Mouse (Mus musculus): ENCODE measurements at regions not wholly inside any gene's neighbourhood (a gene's known extent, or its start where the extent isn't known, plus 50 kb on each side); places are given as distances from the start of the nearest gene placed in this dataset.

GRCm38 (mm10) chr13:5757963-5758362 lies 103.3 kb upstream of the Klf6 start:
- no peak overlapping the region for H3K4me2 ChIP-seq
- 50% methylated on average over 1 of the region's 1 CpGs for WGBS
- no peaks in the 10 kb centered on the region for H3K27me3 ChIP-seq
- no peak overlapping the region for H3K27ac ChIP-seq
- ATAC-seq (ENCODE audit: insufficient number of reproducible peaks, insufficient read depth, low FRiP score, low TSS enrichment, low read depth), result no peak
- no peak overlapping the region for H3K9ac ChIP-seq (replicated peaks)
- no peak overlapping the region for H3K4me3 ChIP-seq (replicated peaks)
- H3K4me1 ChIP-seq (replicated peaks), result no peaks in the 10 kb centered on the region
- no peaks in the 10 kb centered on the region for H3K36me3 ChIP-seq
- H3K9me3 ChIP-seq, result no peaks in the 10 kb centered on the region

- no peaks in the 10 kb centered on the region for H3K36me3 ChIP-seq
Observed at GRCm38 (mm10) chr13:5760030-5760429, 101.3 kb upstream of the Klf6 start.

GRCm38 (mm10) chr13:5766394-5766793 lies 94.9 kb upstream of the Klf6 start:
- Histone ChIP-seq H3K4me1 (replicated peaks) (no peaks in the 10 kb centered on the region), H3K9ac (replicated peaks) (no peak overlapping the region)
- 74% methylated on average over 6 of the region's 6 CpGs for WGBS

More at GRCm38 (mm10) chr13:5760030-5760429, 101.3 kb upstream of the Klf6 start:
- H3K9ac ChIP-seq (replicated peaks), result no peak overlapping the region
- H3K4me1 ChIP-seq (replicated peaks), result no peaks in the 10 kb centered on the region
- H3K9me3 ChIP-seq, result no peaks in the 10 kb centered on the region
- no peak overlapping the region for H3K4me3 ChIP-seq (replicated peaks)
- H3K27ac ChIP-seq, result no peak overlapping the region
- H3K27me3 ChIP-seq, result no peaks in the 10 kb centered on the region
- ATAC-seq (ENCODE audit: insufficient number of reproducible peaks, insufficient read depth, low FRiP score, low TSS enrichment, low read depth), result no peak
- H3K4me2 ChIP-seq, result no peak overlapping the region

GRCm38 (mm10) chr13:5767202-5767601 lies 94.1 kb upstream of the Klf6 start:
- Histone ChIP-seq H3K4me2 (no peak overlapping the region), H3K36me3 (no peaks in the 10 kb centered on the region), H3K4me1 (replicated peaks) (no peaks in the 10 kb centered on the region), H3K4me3 (replicated peaks) (no peak overlapping the region), H3K9ac (replicated peaks) (no peak overlapping the region), H3K27me3 (no peaks in the 10 kb centered on the region), H3K27ac (no peak overlapping the region), H3K9me3 (no peaks in the 10 kb centered on the region)
- no peak for ATAC-seq (ENCODE audit: insufficient number of reproducible peaks, insufficient read depth, low FRiP score, low TSS enrichment, low read depth)
- WGBS, result 89% methylated on average over 1 of the region's 1 CpGs

More at GRCm38 (mm10) chr13:5766394-5766793, 94.9 kb upstream of the Klf6 start:
- Histone ChIP-seq H3K36me3 (no peaks in the 10 kb centered on the region), H3K9me3 (no peaks in the 10 kb centered on the region), H3K4me3 (replicated peaks) (no peak overlapping the region), H3K27me3 (no peaks in the 10 kb centered on the region), H3K4me2 (no peak overlapping the region), H3K27ac (no peak overlapping the region)
- ATAC-seq (ENCODE audit: insufficient number of reproducible peaks, insufficient read depth, low FRiP score, low TSS enrichment, low read depth), result no peak

- no peak overlapping the region for H3K4me2 ChIP-seq
- H3K4me1 ChIP-seq (replicated peaks), result no peaks in the 10 kb centered on the region
- H3K4me3 ChIP-seq (replicated peaks), result no peak overlapping the region
- H3K27me3 ChIP-seq, result no peaks in the 10 kb centered on the region
- H3K9me3 ChIP-seq, result no peaks in the 10 kb centered on the region
- no peak for ATAC-seq (ENCODE audit: insufficient number of reproducible peaks, insufficient read depth, low FRiP score, low TSS enrichment, low read depth)
- H3K36me3 ChIP-seq, result no peaks in the 10 kb centered on the region
- H3K9ac ChIP-seq (replicated peaks), result no peak overlapping the region
- no peak overlapping the region for H3K27ac ChIP-seq
- 94% methylated on average over 2 of the region's 2 CpGs for WGBS
Observed at GRCm38 (mm10) chr13:5768699-5769098, 92.6 kb upstream of the Klf6 start.

- H3K4me1 ChIP-seq (replicated peaks), result no peaks in the 10 kb centered on the region
- H3K27me3 ChIP-seq, result no peaks in the 10 kb centered on the region
- no peaks in the 10 kb centered on the region for H3K36me3 ChIP-seq
- WGBS, result 79% methylated on average over 7 of the region's 7 CpGs
- no peak overlapping the region for H3K27ac ChIP-seq
- no peaks in the 10 kb centered on the region for H3K9me3 ChIP-seq
- ATAC-seq (ENCODE audit: insufficient number of reproducible peaks, insufficient read depth, low FRiP score, low TSS enrichment, low read depth), result no peak
- H3K4me3 ChIP-seq (replicated peaks), result no peak overlapping the region
- H3K9ac ChIP-seq (replicated peaks), result no peak overlapping the region
- no peak overlapping the region for H3K4me2 ChIP-seq
Observed at GRCm38 (mm10) chr13:5769283-5770260, 91.7 kb upstream of the Klf6 start.

GRCm38 (mm10) chr13:5773811-5774210 lies 87.5 kb upstream of the Klf6 start:
- Histone ChIP-seq H3K4me2 (no peak overlapping the region), H3K27me3 (no peaks in the 10 kb centered on the region), H3K4me3 (replicated peaks) (no peak overlapping the region), H3K27ac (no peak overlapping the region), H3K36me3 (no peaks in the 10 kb centered on the region), H3K9ac (replicated peaks) (no peak overlapping the region), H3K4me1 (replicated peaks) (no peaks in the 10 kb centered on the region), H3K9me3 (no peaks in the 10 kb centered on the region)
- 86% methylated on average over 3 of the region's 3 CpGs for WGBS
- no peak for ATAC-seq (ENCODE audit: insufficient number of reproducible peaks, insufficient read depth, low FRiP score, low TSS enrichment, low read depth)

GRCm38 (mm10) chr13:5778443-5779171 lies 82.7 kb upstream of the Klf6 start:
- Histone ChIP-seq H3K9me3 (no peaks in the 10 kb centered on the region), H3K9ac (replicated peaks) (no peak overlapping the region), H3K27me3 (no peaks in the 10 kb centered on the region; the same call in 1 of the 2 replicates), H3K4me1 (replicated peaks) (no peaks in the 10 kb centered on the region), H3K27ac (no peak overlapping the region), H3K4me3 (replicated peaks) (no peak overlapping the region), H3K4me2 (no peak overlapping the region), H3K36me3 (no peaks in the 10 kb centered on the region)
- ATAC-seq (ENCODE audit: insufficient number of reproducible peaks, insufficient read depth, low FRiP score, low TSS enrichment, low read depth), result no peak
- WGBS, result 83% methylated on average over 5 of the region's 5 CpGs

GRCm38 (mm10) chr13:5779410-5779809 lies 81.9 kb upstream of the Klf6 start:
- no peak overlapping the region for H3K27ac ChIP-seq
- H3K4me2 ChIP-seq, result no peak overlapping the region
- 62% methylated on average over 4 of the region's 4 CpGs for WGBS
- H3K4me1 ChIP-seq (replicated peaks), result no peaks in the 10 kb centered on the region
- no peaks in the 10 kb centered on the region for H3K36me3 ChIP-seq
- no peaks in the 10 kb centered on the region; the same call in 1 of the 2 replicates for H3K27me3 ChIP-seq
- no peak overlapping the region for H3K9ac ChIP-seq (replicated peaks)
- no peak for ATAC-seq (ENCODE audit: insufficient number of reproducible peaks, insufficient read depth, low FRiP score, low TSS enrichment, low read depth)
- H3K4me3 ChIP-seq (replicated peaks), result no peak overlapping the region
- H3K9me3 ChIP-seq, result no peaks in the 10 kb centered on the region

- Histone ChIP-seq H3K36me3 (no peaks in the 10 kb centered on the region), H3K4me2 (no peak overlapping the region), H3K27me3 (no peaks in the 10 kb centered on the region; the same call in 1 of the 2 replicates), H3K4me3 (replicated peaks) (no peak overlapping the region), H3K9ac (replicated peaks) (no peak overlapping the region), H3K27ac (no peak overlapping the region), H3K9me3 (no peaks in the 10 kb centered on the region), H3K4me1 (replicated peaks) (no peaks in the 10 kb centered on the region)
- WGBS, result 87% methylated on average over 1 of the region's 1 CpGs
- no peak for ATAC-seq (ENCODE audit: insufficient number of reproducible peaks, insufficient read depth, low FRiP score, low TSS enrichment, low read depth)
Observed at GRCm38 (mm10) chr13:5782540-5782939, 78.7 kb upstream of the Klf6 start.

GRCm38 (mm10) chr13:5787114-5787513 lies 74.2 kb upstream of the Klf6 start:
- Histone ChIP-seq H3K36me3 (no peaks in the 10 kb centered on the region), H3K4me3 (replicated peaks) (no peak overlapping the region), H3K9me3 (no peaks in the 10 kb centered on the region), H3K27me3 (no peaks in the 10 kb centered on the region), H3K27ac (no peak overlapping the region), H3K4me2 (no peak overlapping the region), H3K4me1 (replicated peaks) (no peaks in the 10 kb centered on the region), H3K9ac (replicated peaks) (no peak overlapping the region)
- ATAC-seq (ENCODE audit: insufficient number of reproducible peaks, insufficient read depth, low FRiP score, low TSS enrichment, low read depth), result no peak
